Mouse (Mus musculus) forebrain, embryonic 12.5 days (tissue): ENCODE measurements around the gene 1600014C23Rik. TPM values are rescaled to one million over a fixed set of nuclear protein-coding genes. Genes with fewer than 3 reads are reported as not detected.

ENCODE experiments used
- ATAC-seq: fragments of 200-750 bp; cut with Nextera tagmentation; 2 replicates; pipeline ENCODE4 v1.8.0; 2017; ENCODE audit warnings: moderate TSS enrichment; ENCODE audit not compliant: low FRiP score
- H3K27ac ChIP-seq: fragments of 300-500 bp; sonication (generic); 2 replicates; pipeline ENCODE4 v1.5.1; 2016; ENCODE audit warnings: mild to moderate bottlenecking
- H3K27me3 ChIP-seq: fragments of 300-500 bp; sonication (generic); 2 replicates; pipeline ENCODE4 v1.6.1; 2016; ENCODE audit warnings: mild to moderate bottlenecking
- H3K36me3 ChIP-seq: fragments of 300-500 bp; sonication (generic); replicated peaks from 2 replicates; pipeline ENCODE4 v1.6.1; 2016; ENCODE audit warnings: mild to moderate bottlenecking
- H3K4me1 ChIP-seq: fragments of 300-500 bp; sonication (generic); 2 replicates; pipeline ENCODE4 v1.6.1; 2016
- H3K4me2 ChIP-seq: fragments of 300-500 bp; sonication (generic); 2 replicates; pipeline ENCODE4 v1.6.1; 2016; ENCODE audit warnings: mild to moderate bottlenecking, moderate library complexity
- H3K4me3 ChIP-seq: fragments of 300-500 bp; sonication (generic); replicated peaks from 2 replicates; pipeline ENCODE4 v1.5.1; 2016; ENCODE audit warnings: mild to moderate bottlenecking
- H3K9ac ChIP-seq: fragments of 300-500 bp; sonication (generic); 2 replicates; pipeline ENCODE4 v1.6.1; 2016; ENCODE audit warnings: mild to moderate bottlenecking
- H3K9me3 ChIP-seq: fragments of 300-500 bp; sonication (generic); 2 replicates; pipeline ENCODE4 v1.6.1; 2016
- WGBS: fragments of 180-500 bp; shearing (Covaris S2); methylation state at CpG from one replicate; pipeline ENCODE4 v1.1.7; 2016; 5-methylcytosine and 5-hydroxymethylcytosine counted together
- polyA plus RNA-seq: library from polyadenylated mRNA; unstranded; fragments of >200 nt; fragmentation: Nextera tagmentation; extraction: Ambion mirVana; gene quantifications from 2 replicates; pipeline ENCODE4 v1.2.1, GENCODE M21; 2016

Gene 1600014C23Rik
- polyA plus RNA-seq, result 0.83 TPM in 1 of 2 replicates, not detected in the other

- no peaks in the 10 kb centered on the region for H3K36me3 ChIP-seq
- H3K4me3 ChIP-seq, result peak within 1 kb of the TSS; percentile 34
- peak within 1 kb of the TSS; percentile 58 for H3K9ac ChIP-seq
- ATAC-seq, result peak; percentile 51
- H3K4me2 ChIP-seq, result peak within 1 kb of the TSS; percentile 69
- H3K9me3 ChIP-seq, result no peaks in the 10 kb centered on the region
- peaks cover 30% of the 10 kb centered on the region for H3K27me3 ChIP-seq
- peak within 1 kb of the TSS; percentile 76 for H3K27ac ChIP-seq
- peaks cover 42% of the 10 kb centered on the region for H3K4me1 ChIP-seq
- under 1% methylated on average over 41 of the region's 41 CpGs for WGBS
Measured at GRCm38 (mm10) chr17:45733735-45734301, at the start of gene 1600014C23Rik. Gene 1600014C23Rik, minus strand, starts transcription at chr17:45733844.

GRCm38 (mm10) chr17:45778446-45778845, 44.8 kb upstream of the 1600014C23Rik start:
- ATAC-seq, result no peak
- WGBS, result 94% methylated on average over 4 of the region's 4 CpGs

GRCm38 (mm10) chr17:45777431-45777830, 43.8 kb upstream of the 1600014C23Rik start:
- Histone ChIP-seq H3K36me3 (no peaks in the 10 kb centered on the region), H3K9me3 (no peaks in the 10 kb centered on the region), H3K27ac (no peak overlapping the region), H3K4me3 (no peak overlapping the region), H3K4me2 (no peak overlapping the region), H3K4me1 (no peaks in the 10 kb centered on the region), H3K9ac (no peak overlapping the region), H3K27me3 (no peaks in the 10 kb centered on the region)
- 80% methylated on average over 6 of the region's 6 CpGs for WGBS
- no peak for ATAC-seq

More at GRCm38 (mm10) chr17:45778446-45778845, 44.8 kb upstream of the 1600014C23Rik start:
- Histone ChIP-seq H3K4me1 (no peaks in the 10 kb centered on the region), H3K9ac (no peak overlapping the region), H3K36me3 (no peaks in the 10 kb centered on the region), H3K27ac (no peak overlapping the region), H3K9me3 (no peaks in the 10 kb centered on the region), H3K4me2 (no peak overlapping the region), H3K4me3 (no peak overlapping the region), H3K27me3 (no peaks in the 10 kb centered on the region)

- Histone ChIP-seq H3K9me3 (no peaks in the 10 kb centered on the region), H3K27me3 (no peaks in the 10 kb centered on the region), H3K4me2 (no peak overlapping the region), H3K27ac (no peak overlapping the region), H3K4me1 (no peaks in the 10 kb centered on the region), H3K4me3 (no peak overlapping the region), H3K9ac (no peak overlapping the region), H3K36me3 (no peaks in the 10 kb centered on the region)
- WGBS, result 96% methylated on average over 8 of the region's 8 CpGs
- no peak for ATAC-seq
Measured at GRCm38 (mm10) chr17:45776185-45776584, 42.5 kb upstream of the 1600014C23Rik start.

- Histone ChIP-seq H3K4me3 (no peak overlapping the region), H3K36me3 (no peaks in the 10 kb centered on the region), H3K9me3 (no peaks in the 10 kb centered on the region), H3K4me1 (peaks cover 4% of the 10 kb centered on the region), H3K9ac (no peak overlapping the region), H3K4me2 (no peak overlapping the region), H3K27ac (no peak overlapping the region), H3K27me3 (no peaks in the 10 kb centered on the region)
- WGBS, result 93% methylated on average over 9 of the region's 9 CpGs
- ATAC-seq, result no peak
Measured at GRCm38 (mm10) chr17:45775468-45775867, 41.8 kb upstream of the 1600014C23Rik start.

- no peak for ATAC-seq
- Histone ChIP-seq H3K27ac (no peak overlapping the region), H3K36me3 (no peaks in the 10 kb centered on the region), H3K27me3 (peaks cover 5% of the 10 kb centered on the region), H3K4me2 (no peak overlapping the region), H3K4me3 (no peak overlapping the region), H3K9me3 (no peaks in the 10 kb centered on the region), H3K4me1 (peaks cover 14% of the 10 kb centered on the region), H3K9ac (no peak overlapping the region)
- WGBS, result 88% methylated on average over 3 of the region's 3 CpGs
Measured at GRCm38 (mm10) chr17:45772566-45772965, 38.9 kb upstream of the 1600014C23Rik start.

- Histone ChIP-seq H3K9me3 (no peaks in the 10 kb centered on the region), H3K36me3 (no peaks in the 10 kb centered on the region), H3K4me2 (no peak overlapping the region), H3K9ac (no peak overlapping the region), H3K27me3 (peaks cover 5% of the 10 kb centered on the region), H3K4me3 (no peak overlapping the region), H3K4me1 (peaks cover 18% of the 10 kb centered on the region), H3K27ac (no peak overlapping the region)
- ATAC-seq, result no peak
- 92% methylated on average over 8 of the region's 8 CpGs for WGBS
Measured at GRCm38 (mm10) chr17:45772096-45772495, 38.5 kb upstream of the 1600014C23Rik start.

GRCm38 (mm10) chr17:45770441-45770840, 36.8 kb upstream of the 1600014C23Rik start:
- H3K27ac ChIP-seq, result no peak overlapping the region
- H3K9ac ChIP-seq, result no peak overlapping the region
- peaks cover 35% of the 10 kb centered on the region for H3K4me1 ChIP-seq
- H3K36me3 ChIP-seq, result no peaks in the 10 kb centered on the region
- H3K4me2 ChIP-seq, result no peak overlapping the region
- 49% methylated on average over 6 of the region's 6 CpGs for WGBS
- H3K27me3 ChIP-seq, result peaks cover 6% of the 10 kb centered on the region
- H3K4me3 ChIP-seq, result no peak overlapping the region
- no peak for ATAC-seq
- no peaks in the 10 kb centered on the region for H3K9me3 ChIP-seq

- 78% methylated on average over 6 of the region's 6 CpGs for WGBS
- Histone ChIP-seq H3K4me1 (peaks cover 35% of the 10 kb centered on the region), H3K4me2 (no peak overlapping the region), H3K36me3 (no peaks in the 10 kb centered on the region), H3K9ac (no peak overlapping the region), H3K9me3 (no peaks in the 10 kb centered on the region), H3K4me3 (no peak overlapping the region), H3K27me3 (peaks cover 8% of the 10 kb centered on the region), H3K27ac (no peak overlapping the region)
- no peak for ATAC-seq
Measured at GRCm38 (mm10) chr17:45769821-45770220, 36.2 kb upstream of the 1600014C23Rik start.

- H3K9me3 ChIP-seq, result no peaks in the 10 kb centered on the region
- H3K4me3 ChIP-seq, result no peak overlapping the region
- H3K4me1 ChIP-seq, result peaks cover 35% of the 10 kb centered on the region
- ATAC-seq, result peak; percentile 27
- H3K36me3 ChIP-seq, result no peaks in the 10 kb centered on the region
- no peak overlapping the region for H3K9ac ChIP-seq
- H3K27ac ChIP-seq, result peak overlapping the region; percentile 89
- H3K4me2 ChIP-seq, result no peak overlapping the region
- 44% methylated on average over 8 of the region's 9 CpGs for WGBS
- H3K27me3 ChIP-seq, result peaks cover 8% of the 10 kb centered on the region
Measured at GRCm38 (mm10) chr17:45767536-45768146, 34.0 kb upstream of the 1600014C23Rik start.

- Histone ChIP-seq H3K27ac (peak overlapping the region; percentile 89), H3K9me3 (no peaks in the 10 kb centered on the region), H3K36me3 (no peaks in the 10 kb centered on the region), H3K4me1 (peaks cover 35% of the 10 kb centered on the region), H3K4me3 (peak overlapping the region; percentile 10; the same call in 1 of the 2 replicates), H3K27me3 (peaks cover 8% of the 10 kb centered on the region), H3K4me2 (peak overlapping the region; percentile 37), H3K9ac (no peak overlapping the region)
- ATAC-seq, result peak; percentile 95
- WGBS, result 9% methylated on average over 12 of the region's 12 CpGs
Measured at GRCm38 (mm10) chr17:45766735-45767535, 33.3 kb upstream of the 1600014C23Rik start.

- 0 out of 2 replicates have a peak overlapping the region, but pooled peaks have one; percentile 1 for H3K9ac ChIP-seq
- H3K27ac ChIP-seq, result peak overlapping the region; percentile 89
Measured at GRCm38 (mm10) chr17:45765914-45766313, 32.3 kb upstream of the 1600014C23Rik start.

More at GRCm38 (mm10) chr17:45765914-45766313, 32.3 kb upstream of the 1600014C23Rik start:
- 90% methylated on average over 3 of the region's 3 CpGs for WGBS
- Histone ChIP-seq H3K36me3 (no peaks in the 10 kb centered on the region), H3K27me3 (peaks cover 8% of the 10 kb centered on the region), H3K9me3 (no peaks in the 10 kb centered on the region), H3K4me3 (no peak overlapping the region), H3K4me1 (peaks cover 38% of the 10 kb centered on the region), H3K4me2 (0 out of 2 replicates have a peak overlapping the region, but pooled peaks have one; percentile 37)
- no peak for ATAC-seq
